Mouse (Mus musculus) forebrain, postnatal 0 days (tissue): ENCODE results near the gene Rasl11a. TPM values are rescaled to one million over a fixed set of nuclear protein-coding genes. Genes with fewer than 3 reads are reported as not detected.
"Not testable (repeated sequence)": the region's sequence is repeated elsewhere in the genome, so short reads cannot be mapped to it uniquely, and the experiment has no call there.

Experiments
- ATAC-seq: fragments of 200-750 bp; cut with Nextera tagmentation; 2 replicates; pipeline ENCODE4 v1.8.0; 2017; ENCODE audit warnings: mild to moderate bottlenecking, moderate library complexity
- DNase-seq: peaks from one replicate; pipeline ENCODE4 v3.0.0-alpha.2; 2015
- H3K27ac ChIP-seq: fragments of 300-500 bp; sonication (generic); 2 replicates; pipeline ENCODE4 v1.5.1; 2014; ENCODE audit warnings: low read depth, mild to moderate bottlenecking, antibody characterized with exemption, low read length, moderate library complexity, mixed read lengths
- H3K27me3 ChIP-seq: fragments of 300-500 bp; sonication (generic); 2 replicates; pipeline ENCODE4 v1.6.1; 2014; ENCODE audit warnings: mild to moderate bottlenecking, low read length, mixed read lengths; ENCODE audit not compliant: insufficient read depth
- H3K36me3 ChIP-seq: fragments of 300-500 bp; sonication (generic); 2 replicates; pipeline ENCODE4 v1.6.1; 2014; ENCODE audit warnings: mild to moderate bottlenecking, moderate library complexity; ENCODE audit not compliant: insufficient read depth
- H3K4me1 ChIP-seq: fragments of 300-500 bp; sonication (generic); 2 replicates; pipeline ENCODE4 v1.6.1; 2014; ENCODE audit warnings: antibody characterized with exemption; ENCODE audit not compliant: insufficient read depth
- H3K4me2 ChIP-seq: fragments of 300-500 bp; sonication (generic); 2 replicates; pipeline ENCODE4 v1.6.1; 2014; ENCODE audit warnings: low read depth, mild to moderate bottlenecking, moderate library complexity
- H3K4me3 ChIP-seq: fragments of 300-500 bp; sonication (generic); 2 replicates; pipeline ENCODE4 v1.5.1; 2014; ENCODE audit warnings: low read depth, low read length, mixed read lengths
- H3K9ac ChIP-seq: fragments of 300-500 bp; sonication (generic); 2 replicates; pipeline ENCODE4 v1.6.1; 2014; ENCODE audit warnings: mild to moderate bottlenecking
- H3K9me3 ChIP-seq: fragments of 300-500 bp; sonication (generic); 2 replicates; pipeline ENCODE4 v1.6.1; 2016; ENCODE audit warnings: low read length
- CTCF ChIP-seq: sonication (generic); IDR thresholded peaks from 2 replicates; pipeline ENCODE4 v1.5.1; 2016; ENCODE audit warnings: antibody characterized with exemption, control low read depth, low read depth
- whole genome bisulfite sequencing: fragments of 180-500 bp; shearing (Covaris S2); extraction: QIAGEN DNeasy Blood & Tissue Kit; methylation state at CpG from one replicate; pipeline ENCODE4 v1.1.7; 2014; 5-methylcytosine and 5-hydroxymethylcytosine counted together
- polyA plus RNA-seq: library from polyadenylated mRNA; unstranded; fragments of >200 nt; fragmentation: Nextera tagmentation; extraction: Ambion mirVana; gene quantifications from 2 replicates; pipeline ENCODE4 v1.2.1, GENCODE M21; 2015
- total RNA-seq: library from RNA; depleted of rRNA; stranded (reverse); fragments of >200 nt; gene quantifications from 2 replicates; pipeline ENCODE4 v1.2.3, GENCODE M21; 2014

Gene Rasl11a
- total and polyA plus RNA-seq, 2 experiments from 2014 or later, result 17.8 to 22.8 TPM

DNA sequence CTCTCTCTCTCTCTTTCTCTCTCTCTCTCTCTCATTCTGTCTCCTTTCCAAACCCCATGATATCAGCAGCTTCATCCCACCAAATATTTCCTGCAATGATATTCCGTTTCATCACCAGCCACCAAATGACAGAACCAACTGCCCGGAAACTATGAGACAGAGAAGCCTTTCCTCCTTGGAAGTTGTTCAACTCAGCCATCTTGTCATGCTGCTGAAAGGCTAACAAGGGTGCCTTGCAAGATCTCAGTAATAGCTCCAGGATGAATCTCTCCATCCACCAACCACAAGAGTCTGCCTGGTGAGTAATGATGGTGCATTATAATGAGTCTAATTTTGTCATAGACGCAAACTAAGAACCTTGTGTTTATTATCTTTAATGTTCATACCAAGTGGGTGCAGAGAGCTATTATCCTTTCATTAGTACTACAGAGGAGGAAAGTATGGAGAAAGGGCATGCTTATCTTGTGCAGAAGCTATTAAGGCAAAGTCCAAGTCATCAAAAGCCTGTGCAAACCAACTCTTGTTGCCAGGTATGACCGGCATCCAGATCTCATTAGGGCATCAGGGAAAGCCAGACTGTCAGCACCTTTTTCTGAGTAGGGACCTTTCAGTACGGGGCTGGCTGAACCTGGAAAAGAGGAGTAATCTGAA, 28.2 kb downstream of the Rasl11a start:
- H3K4me1 ChIP-seq, result no peaks in the 10 kb centered on the region
- no peak overlapping the region for H3K4me3 ChIP-seq
- no peak overlapping the region for H3K27ac ChIP-seq
- no peak overlapping the region for H3K9ac ChIP-seq
- H3K27me3 ChIP-seq, result no peaks in the 10 kb centered on the region
- no peak for ATAC-seq
- WGBS, result 88% methylated on average over 5 of the region's 5 CpGs
- DNase-seq, result no peak
- no peaks in the 10 kb centered on the region for H3K36me3 ChIP-seq
- H3K4me2 ChIP-seq, result no peak overlapping the region
- no peaks in the 10 kb centered on the region for H3K9me3 ChIP-seq
- no peak for TF ChIP-seq CTCF

GRCm38 (mm10) chr5:146876024-146876423, 31.2 kb downstream of the Rasl11a start:
- Histone ChIP-seq H3K36me3 (no peaks in the 10 kb centered on the region), H3K4me1 (no peaks in the 10 kb centered on the region), H3K27me3 (no peaks in the 10 kb centered on the region), H3K4me3 (no peak overlapping the region), H3K9ac (no peak overlapping the region), H3K4me2 (no peak overlapping the region), H3K27ac (no peak overlapping the region), H3K9me3 (no peaks in the 10 kb centered on the region)
- no peak for DNase-seq
- no peak for ATAC-seq
- 86% methylated on average over 2 of the region's 2 CpGs for WGBS
- TF ChIP-seq CTCF, result no peak

DNA sequence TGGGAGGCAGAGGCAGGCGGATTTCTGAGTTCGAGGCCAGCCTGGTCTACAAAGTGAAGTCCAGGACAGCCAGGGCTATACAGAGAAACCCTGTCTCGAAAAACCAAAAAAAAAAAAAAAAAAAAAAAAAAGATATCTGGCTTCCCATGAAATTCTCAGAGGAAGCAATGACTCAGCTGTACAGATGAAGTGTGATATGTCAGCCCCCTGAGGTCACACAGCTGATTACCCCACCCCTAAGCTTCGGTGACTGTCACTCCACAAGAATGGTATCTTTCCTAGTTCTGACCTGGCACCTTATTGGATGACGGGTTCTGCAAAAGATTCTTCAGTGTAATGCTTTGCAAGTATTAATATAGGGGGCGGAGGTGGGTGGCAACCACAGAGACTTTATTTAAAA, 33.0 kb downstream of the Rasl11a start:
- not testable (repeated sequence) for ATAC-seq, H3K4me2 ChIP-seq, H3K4me3 ChIP-seq

DNA sequence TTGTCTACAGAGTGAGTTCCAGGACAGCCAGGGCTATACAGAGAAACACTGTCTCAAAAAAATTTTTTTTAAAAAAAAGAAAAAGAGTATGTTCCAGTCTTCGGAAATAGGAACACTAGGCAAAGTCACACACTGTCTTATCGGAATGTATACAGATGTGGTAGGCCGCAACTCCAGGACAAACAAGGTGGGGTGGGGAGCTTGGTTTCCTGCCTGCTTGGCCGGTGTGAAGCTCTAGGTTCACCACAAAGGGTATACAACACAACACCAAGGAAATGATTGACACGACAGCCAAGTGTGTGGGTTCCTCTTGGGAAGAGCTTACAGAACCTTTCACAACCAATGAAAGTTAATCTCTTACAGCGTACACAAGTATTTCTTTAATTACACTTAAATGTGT, 37.4 kb downstream of the Rasl11a start:
- H3K4me1 ChIP-seq, result no peaks in the 10 kb centered on the region
- no peaks in the 10 kb centered on the region for H3K27me3 ChIP-seq
- no peak overlapping the region for H3K27ac ChIP-seq
- 88% methylated on average over 6 of the region's 6 CpGs for WGBS
- H3K4me3 ChIP-seq, result no peak overlapping the region
- H3K9ac ChIP-seq, result no peak overlapping the region
- TF ChIP-seq CTCF, result no peak
- DNase-seq (no peak), ATAC-seq (no peak)
- H3K36me3 ChIP-seq, result no peaks in the 10 kb centered on the region
- no peak overlapping the region for H3K4me2 ChIP-seq
- no peaks in the 10 kb centered on the region for H3K9me3 ChIP-seq

More for the DNA sequence above, 33.0 kb downstream of the Rasl11a start:
- not testable (repeated sequence) for H3K9ac ChIP-seq, DNase-seq, H3K36me3 ChIP-seq, H3K27ac ChIP-seq, H3K27me3 ChIP-seq, H3K4me1 ChIP-seq, H3K9me3 ChIP-seq
- WGBS, result 75% methylated on average over 5 of the region's 6 CpGs

- no peak overlapping the region for H3K4me3 ChIP-seq
- no peak overlapping the region for H3K9ac ChIP-seq
- no peak overlapping the region for H3K27ac ChIP-seq
- no peak overlapping the region for H3K4me2 ChIP-seq
- no peaks in the 10 kb centered on the region for H3K36me3 ChIP-seq
- WGBS, result 79% methylated on average over 7 of the region's 7 CpGs
- H3K9me3 ChIP-seq, result no peaks in the 10 kb centered on the region
- no peak for ATAC-seq
- peak; percentile 28; the same call in 1 of the 2 replicates for TF ChIP-seq CTCF
- H3K27me3 ChIP-seq, result no peaks in the 10 kb centered on the region
- no peak for DNase-seq
- no peaks in the 10 kb centered on the region for H3K4me1 ChIP-seq
Observed at GRCm38 (mm10) chr5:146883053-146883452, 38.2 kb downstream of the Rasl11a start.

GRCm38 (mm10) chr5:146883486-146884272, 38.8 kb downstream of the Rasl11a start:
- Histone ChIP-seq H3K9me3 (no peaks in the 10 kb centered on the region), H3K9ac (no peak overlapping the region), H3K27me3 (no peaks in the 10 kb centered on the region), H3K4me1 (no peaks in the 10 kb centered on the region), H3K27ac (no peak overlapping the region), H3K4me2 (no peak overlapping the region), H3K4me3 (no peak overlapping the region), H3K36me3 (no peaks in the 10 kb centered on the region)
- 89% methylated on average over 15 of the region's 15 CpGs for WGBS
- ATAC-seq, result no peak
- TF ChIP-seq CTCF, result no peak
- DNase-seq, result no peak

DNA sequence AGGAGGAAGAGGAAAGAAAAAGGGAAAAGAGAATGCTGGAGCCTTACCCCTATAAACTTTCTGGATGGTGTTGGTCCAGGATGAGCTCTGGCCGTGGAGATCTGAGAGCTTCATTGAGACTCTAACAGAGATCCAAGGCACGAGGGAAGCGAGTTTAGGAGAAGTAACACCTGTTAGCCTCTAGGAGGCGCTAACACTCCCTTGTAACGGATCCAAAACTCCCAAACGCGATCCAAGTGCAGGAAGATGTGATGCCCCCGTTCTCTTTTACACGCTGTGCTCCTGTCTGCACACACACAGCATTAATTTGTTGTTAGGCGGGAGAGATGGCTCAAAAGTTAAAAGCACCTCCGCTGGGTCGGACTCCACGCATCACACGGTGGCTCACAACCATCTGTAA, 46.3 kb downstream of the Rasl11a start:
- peak; percentile 47 for DNase-seq

More for the DNA sequence above, 46.3 kb downstream of the Rasl11a start:
- Histone ChIP-seq H3K27me3 (no peaks in the 10 kb centered on the region), H3K27ac (no peak overlapping the region), H3K4me2 (peak overlapping the region; percentile 21; the same call in 1 of the 2 replicates), H3K9me3 (no peaks in the 10 kb centered on the region), H3K36me3 (no peaks in the 10 kb centered on the region), H3K4me1 (no peaks in the 10 kb centered on the region), H3K4me3 (no peak overlapping the region), H3K9ac (no peak overlapping the region)
- TF ChIP-seq CTCF, result peak; percentile 66
- WGBS, result 11% methylated on average over 14 of the region's 14 CpGs
- ATAC-seq, result no peak
